In genomic region chr7:4940068-4940479, GRCm38 (mm10) we compare ENCODE assay signal across 8 mouse cellular contexts. TPM values are rescaled to one million over a fixed set of nuclear protein-coding genes. Genes with fewer than 3 reads are reported as not detected.
DNase-seq lines count a peak whose midpoint lies in the region; ATAC-seq and TF ChIP-seq lines count a peak whose summit lies in the region.

No protein-coding gene starts in this region.

- no peak overlapping the region for H3K9ac ChIP-seq in heart, adult 2 months (ENCODE audit: low read depth, low read length)
- H3K9ac ChIP-seq in forebrain, embryonic 15.5 days (replicated peaks) = no peak overlapping the region
- H3K9ac ChIP-seq in limb, embryonic 13.5 days = no peak overlapping the region

- H3K9me3 ChIP-seq in forebrain, embryonic 15.5 days = no peaks in the 10 kb centered on the region
- no peaks in the 10 kb centered on the region for H3K9me3 ChIP-seq in limb, embryonic 13.5 days

- peak; percentile 97 for TF ChIP-seq CTCF in heart, adult 2 months (IDR thresholded peaks at IDR 0.05)

- 0 out of 2 replicates have a peak, but pooled peaks have one; percentile 34 for ATAC-seq in cerebellum, adult (ENCODE audit: insufficient number of reproducible peaks, low FRiP score, low TSS enrichment)
- 0 out of 2 replicates have a peak, but pooled peaks have one; percentile 26 for ATAC-seq in forebrain, embryonic 15.5 days (replicated peaks)
- ATAC-seq in inflammation-experienced regulatory T-cells, adult 6 months = peak; percentile 57
- ATAC-seq in limb, embryonic 13.5 days (ENCODE audit: low FRiP score, low read depth) = peak; percentile 48; the same call in 1 of the 2 replicates

- no peak for TF ChIP-seq POLR2A in heart, adult 2 months (IDR thresholded peaks at IDR 0.05; ENCODE audit: insufficient read depth, low read depth, low read length)

- intact Hi-C loops in heart, adult 2 months (cut with DNase I) = loop anchor here (1.0 to 5.0 kb wide), 5 partner anchors 29 to 383 kb away; partner anchors contain the start of genes Fiz1, Rasl2-9, Ube2s and Zfp524
- intact Hi-C loops in heart, postnatal 25 days (cut with DNase I) = loop anchor here (1.0 to 5.0 kb wide), 6 partner anchors 29 to 384 kb away; partner anchors contain the start of genes Fiz1, Rasl2-9 and Zfp524

- no peak for TF ChIP-seq EP300 in heart, adult 2 months (IDR thresholded peaks at IDR 0.05; ENCODE audit: insufficient read depth, low read depth, low read length)

- H3K27ac ChIP-seq in heart, adult 2 months = no peak overlapping the region
- no peak overlapping the region for H3K27ac ChIP-seq in forebrain, embryonic 15.5 days (replicated peaks)
- no peak overlapping the region for H3K27ac ChIP-seq in limb, embryonic 13.5 days

- no peaks in the 10 kb centered on the region for H3K36me3 ChIP-seq in heart, adult 2 months (ENCODE audit: control insufficient read depth, insufficient read depth, low read length)
- no peaks in the 10 kb centered on the region for H3K36me3 ChIP-seq in forebrain, embryonic 15.5 days
- H3K36me3 ChIP-seq in limb, embryonic 13.5 days = no peaks in the 10 kb centered on the region

- peak; percentile 79 to 86 for DNase-seq in heart, adult 2 months
- DNase-seq in heart, postnatal 25 days (ENCODE audit: low spot score) = no peak
- peak; percentile 36 to 77 for DNase-seq in monocyte, adult 2 months (ENCODE audit: low read depth in 1 of 2, low spot score in 2 of 2)
- DNase-seq in spleen, postnatal 36 days (ENCODE audit: low spot score in 2 of 2) = peak; percentile 68 to 81

- H3K4me1 ChIP-seq in heart, adult 2 months (ENCODE audit: control insufficient read depth, insufficient read depth, low read length) = peaks cover 3% of the 10 kb centered on the region
- 0 out of 2 replicates have a peak, but pooled peaks cover 2% of the 10 kb centered on the region for H3K4me1 ChIP-seq in forebrain, embryonic 15.5 days
- H3K4me1 ChIP-seq in limb, embryonic 13.5 days = peaks cover 4% of the 10 kb centered on the region; the same call in 1 of the 2 replicates

- no peak overlapping the region for H3K4me2 ChIP-seq in forebrain, embryonic 15.5 days (replicated peaks)
- no peak overlapping the region for H3K4me2 ChIP-seq in limb, embryonic 13.5 days (replicated peaks)

- no peaks in the 10 kb centered on the region for H3K27me3 ChIP-seq in heart, adult 2 months (ENCODE audit: control insufficient read depth, insufficient read depth, low read length)
- H3K27me3 ChIP-seq in forebrain, embryonic 15.5 days = no peaks in the 10 kb centered on the region
- H3K27me3 ChIP-seq in limb, embryonic 13.5 days = no peaks in the 10 kb centered on the region

- H3K4me3 ChIP-seq in heart, adult 2 months = no peak overlapping the region
- H3K4me3 ChIP-seq in forebrain, embryonic 15.5 days = no peak overlapping the region
- no peak overlapping the region for H3K4me3 ChIP-seq in limb, embryonic 13.5 days

- no peaks in the 10 kb centered on the region for H3K79me2 ChIP-seq in heart, adult 2 months (replicated peaks; ENCODE audit: control insufficient read depth, insufficient read depth, low read length)

- WGBS in heart, adult 2 months = 17% methylated on average over 9 of the region's 9 CpGs
- WGBS in forebrain, embryonic 15.5 days = 15% methylated on average over 9 of the region's 9 CpGs
- WGBS in limb, embryonic 13.5 days = 14% methylated on average over 9 of the region's 9 CpGs

RNA-seq across cellular contexts. Expression of gene Ssc5d, which starts 14.5 kb away (rescaled TPM):
- total RNA-seq in heart, adult 2 months (2021) = 1 to 10 TPM; 1.7 to 2.9 TPM
- polyA plus RNA-seq in heart, adult 2 months (2012; rRNA removed) = 5.9 and 6.4 TPM in 2 replicates
- 1 to 10 TPM; 3.8 to 4.3 TPM for total RNA-seq in heart, postnatal 25 days (2021)
- 0.24 and 0.32 TPM in 2 replicates for polyA plus RNA-seq in forebrain, embryonic 15.5 days (2015; fragmentation: Nextera tagmentation; extraction: Ambion mirVana)
- polyA plus RNA-seq in inflammation-experienced regulatory T-cells, adult 6 months (2017; shearing (Covaris generic)) = not detected
- 6.4 and 8.1 TPM in 2 replicates for polyA plus RNA-seq in limb, embryonic 13.5 days (2015; fragmentation: Nextera tagmentation; extraction: Ambion mirVana)

RNA-seq across cellular contexts. Expression of gene Nat14, which starts 18.2 kb away (rescaled TPM):
- 1 to 10 TPM; 5.6 to 5.8 TPM for total RNA-seq in heart, adult 2 months (2021)
- polyA plus RNA-seq in heart, adult 2 months (2012; rRNA removed) = 3.5 TPM in 2 replicates
- 1 to 10 TPM; 3.8 to 5.4 TPM for total RNA-seq in heart, postnatal 25 days (2021)
- 35.2 and 39.3 TPM in 2 replicates for polyA plus RNA-seq in forebrain, embryonic 15.5 days (2015; fragmentation: Nextera tagmentation; extraction: Ambion mirVana)
- under 1 TPM in 2 of 3 experiments, not detected in 1; 0.34 to 0.44 TPM for polyA plus RNA-seq in inflammation-experienced regulatory T-cells, adult 6 months (2017; shearing (Covaris generic))
- polyA plus RNA-seq in limb, embryonic 13.5 days (2015; fragmentation: Nextera tagmentation; extraction: Ambion mirVana) = 3.1 and 3.3 TPM in 2 replicates

RNA-seq across cellular contexts. Expression of gene Sbk2, which starts 24.1 kb away (rescaled TPM):
- 10 to 100 TPM; 26.5 to 35.6 TPM for total RNA-seq in heart, adult 2 months (2021)
- polyA plus RNA-seq in heart, adult 2 months (2012; rRNA removed) = 85.0 and 119 TPM in 2 replicates
- total RNA-seq in heart, postnatal 25 days (2021) = 10 to 100 TPM; 22.4 to 28.7 TPM
- not detected in 2 replicates for polyA plus RNA-seq in forebrain, embryonic 15.5 days (2015; fragmentation: Nextera tagmentation; extraction: Ambion mirVana)
- 1 to 10 TPM in 2 of 3 experiments, not detected in 1; 1.2 to 2.0 TPM for polyA plus RNA-seq in inflammation-experienced regulatory T-cells, adult 6 months (2017; shearing (Covaris generic))
- polyA plus RNA-seq in limb, embryonic 13.5 days (2015; fragmentation: Nextera tagmentation; extraction: Ambion mirVana) = 0.38 and 0.92 TPM in 2 replicates

RNA-seq across cellular contexts. Expression of gene Zfp628, which starts 25.1 kb away (rescaled TPM):
- total RNA-seq in heart, adult 2 months (2021) = 1 to 10 TPM; 6.8 to 9.4 TPM
- polyA plus RNA-seq in heart, adult 2 months (2012; rRNA removed) = 6.1 and 7.5 TPM in 2 replicates
- 1 to 10 TPM; 7.9 to 8.1 TPM for total RNA-seq in heart, postnatal 25 days (2021)
- polyA plus RNA-seq in forebrain, embryonic 15.5 days (2015; fragmentation: Nextera tagmentation; extraction: Ambion mirVana) = 4.0 and 4.2 TPM in 2 replicates
- 1 to 10 TPM in 2 of 3 experiments, under 1 TPM in 1; 0.93 to 1.8 (median 1.6) TPM for polyA plus RNA-seq in inflammation-experienced regulatory T-cells, adult 6 months (2017; shearing (Covaris generic))
- 4.2 and 4.3 TPM in 2 replicates for polyA plus RNA-seq in limb, embryonic 13.5 days (2015; fragmentation: Nextera tagmentation; extraction: Ambion mirVana)

RNA-seq across cellular contexts. Expression of gene Sbk3, which starts 30.9 kb away (rescaled TPM):
- total RNA-seq in heart, adult 2 months (2021) = 10 to 100 TPM; 39.4 to 46.1 TPM
- polyA plus RNA-seq in heart, adult 2 months (2012; rRNA removed) = 66.1 and 72.5 TPM in 2 replicates
- total RNA-seq in heart, postnatal 25 days (2021) = 10 to 100 TPM; 46.1 to 48.7 TPM
- 0.27 and 0.33 TPM in 2 replicates for polyA plus RNA-seq in forebrain, embryonic 15.5 days (2015; fragmentation: Nextera tagmentation; extraction: Ambion mirVana)
- not detected for polyA plus RNA-seq in inflammation-experienced regulatory T-cells, adult 6 months (2017; shearing (Covaris generic))
- polyA plus RNA-seq in limb, embryonic 13.5 days (2015; fragmentation: Nextera tagmentation; extraction: Ambion mirVana) = not detected in 2 replicates

Comparison
In these comparisons a context has a peak if more than half of its experiments do, and no peak if none do; other contexts are left out.
1. RNA of gene Sbk2, which starts 24.1 kb away (polyA plus RNA-seq): 85.0 to 119 TPM in heart, adult 2 months; 1.2 to 2.0 TPM in inflammation-experienced regulatory T-cells, adult 6 months, 0.38 to 0.92 TPM in limb, embryonic 13.5 days and not detected in forebrain, embryonic 15.5 days; every median in the first group is over 10 times any median in the second.
2. Peak in every context shown above with its lines, with median percentiles within 50 percentile points of each other: ATAC-seq.